In the genomic region with DNA sequence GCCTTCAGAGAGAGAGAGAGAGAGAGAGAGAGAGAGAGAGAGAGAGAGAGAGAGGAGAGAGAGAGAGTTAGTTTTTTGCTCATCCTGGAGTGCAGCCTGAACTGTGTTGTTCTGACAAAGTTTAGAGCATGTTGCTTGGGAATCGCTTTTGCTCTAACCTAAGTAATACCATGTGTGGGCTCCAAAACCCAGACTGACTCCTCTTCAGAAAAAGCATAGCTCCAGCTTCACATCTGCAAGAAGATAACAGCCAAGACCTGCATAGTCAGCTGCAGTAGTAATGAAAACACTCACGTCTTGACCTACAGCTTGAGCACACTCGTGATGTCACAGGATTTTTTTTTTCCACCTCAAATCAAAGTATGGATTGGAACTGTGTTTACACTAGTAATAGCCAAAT, we compare ENCODE assay signal across 27 mouse cellular contexts.
"Had no signal": no experiment of that assay in that cellular context is flagged by ENCODE, and none has a peak within 500 bp of the region (broad histone marks: within the 10 kb centered on the region; RNA-seq: fewer than 3 reads in every experiment).

No protein-coding gene starts in this region.

- H3K27me3 ChIP-seq: heart, embryonic 13.5 days; heart, embryonic 15.5 days; hindbrain, embryonic 12.5 days; intestine, embryonic 15.5 days; limb, embryonic 15.5 days; liver, embryonic 12.5 days had no signal

- H3K27ac ChIP-seq: heart, adult 2 months; heart, embryonic 13.5 days; heart, embryonic 15.5 days; hindbrain, embryonic 10.5 days; hindbrain, embryonic 12.5 days; hindbrain, embryonic 14.5 days; intestine, embryonic 15.5 days; layer of hippocampus, adult 2 months; left cerebral cortex, adult 2 months; liver, embryonic 12.5 days; liver, embryonic 14.5 days had no signal

- DNase-seq: gastrocnemius, postnatal 14 days; gastrocnemius, postnatal 36 days; heart, adult 2 months; heart, postnatal 14 days; heart, postnatal 4 days; kidney, adult 18-20 months; kidney, adult 8-10 months; kidney, postnatal 10 days; kidney, postnatal 25 days; kidney, postnatal 4 days; layer of hippocampus, adult 9-11 months; layer of hippocampus, postnatal 36 days had no signal

- H3K9ac ChIP-seq: heart, embryonic 13.5 days; heart, embryonic 15.5 days; hindbrain, embryonic 12.5 days; hindbrain, embryonic 14.5 days; intestine, embryonic 15.5 days; limb, embryonic 15.5 days; liver, embryonic 12.5 days; liver, embryonic 14.5 days had no signal

- H3K4me1 ChIP-seq: heart, embryonic 15.5 days; hindbrain, embryonic 10.5 days; hindbrain, embryonic 12.5 days; intestine, embryonic 15.5 days; liver, embryonic 12.5 days had no signal

- ATAC-seq: hindbrain, embryonic 16.5 days; inflammation-experienced regulatory T-cells, adult 6 months; intestine, embryonic 15.5 days; intestine, postnatal 0 days; liver, embryonic 12.5 days had no signal

- H3K4me3 ChIP-seq: heart, adult 2 months; heart, embryonic 13.5 days; heart, embryonic 15.5 days; hindbrain, embryonic 10.5 days; hindbrain, embryonic 12.5 days; intestine, embryonic 15.5 days; layer of hippocampus, adult 2 months; left cerebral cortex, adult 2 months; limb, embryonic 15.5 days; liver, embryonic 12.5 days had no signal

- H3K36me3 ChIP-seq: heart, embryonic 13.5 days; heart, embryonic 15.5 days; hindbrain, embryonic 10.5 days; hindbrain, embryonic 12.5 days; intestine, embryonic 15.5 days; limb, embryonic 15.5 days; liver, embryonic 12.5 days had no signal

- H3K9me3 ChIP-seq: heart, embryonic 13.5 days; heart, embryonic 15.5 days; hindbrain, embryonic 10.5 days; hindbrain, embryonic 12.5 days; intestine, embryonic 15.5 days; limb, embryonic 15.5 days; liver, embryonic 12.5 days had no signal

- H3K4me2 ChIP-seq: heart, embryonic 11.5 days; heart, embryonic 13.5 days; heart, embryonic 15.5 days; hindbrain, embryonic 12.5 days; hindbrain, embryonic 14.5 days; intestine, embryonic 15.5 days; limb, embryonic 15.5 days; liver, embryonic 12.5 days had no signal
